Mouse (Mus musculus): ENCODE data around the gene Tbc1d17. TPM values are rescaled to one million over a fixed set of nuclear protein-coding genes. Genes with fewer than 3 reads are reported as not detected.

The Tbc1d17 gene
- polyA plus RNA-seq, 2 experiments from 2014 or later = 64.8 to 85.3 TPM

DNA sequence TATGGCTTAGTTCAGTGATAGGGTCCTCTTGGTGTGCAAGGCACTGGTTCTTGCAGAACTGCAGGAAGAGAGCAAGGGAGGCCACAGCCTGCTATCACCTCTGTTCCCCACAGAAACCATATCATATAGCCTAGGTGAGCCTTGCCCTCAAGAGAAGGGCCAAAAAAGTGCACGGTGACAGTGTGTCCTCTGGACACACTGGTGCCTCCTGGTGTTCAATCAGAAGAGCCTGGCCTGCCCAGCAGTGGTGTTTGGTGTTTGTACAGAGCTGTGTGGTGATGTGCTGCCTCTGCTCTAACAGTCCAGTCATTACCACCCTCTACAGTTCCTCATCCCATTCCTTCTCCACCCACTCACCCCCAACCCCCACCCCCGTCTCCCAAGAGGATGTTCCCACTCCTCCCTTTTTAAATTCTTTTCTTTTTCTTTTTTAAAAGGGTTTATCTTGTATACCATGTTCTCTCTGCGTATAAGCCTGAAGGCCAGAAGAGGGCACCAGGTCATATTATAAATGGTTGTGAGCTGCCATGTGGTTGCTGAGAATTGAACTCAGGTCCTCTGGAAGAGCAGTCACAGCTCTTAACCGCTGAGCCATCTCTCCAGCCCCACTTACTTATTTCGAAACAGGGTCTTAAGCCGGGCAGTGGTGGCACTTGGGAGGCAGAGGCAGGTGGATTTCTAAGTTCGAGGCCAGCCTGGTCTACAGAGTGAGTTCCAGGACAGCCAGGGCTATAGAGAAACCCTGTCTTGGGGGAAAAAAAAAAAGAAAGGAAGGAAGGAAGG lies 27.0 kb downstream of the Tbc1d17 start:
- ATAC-seq = no peak

DNA sequence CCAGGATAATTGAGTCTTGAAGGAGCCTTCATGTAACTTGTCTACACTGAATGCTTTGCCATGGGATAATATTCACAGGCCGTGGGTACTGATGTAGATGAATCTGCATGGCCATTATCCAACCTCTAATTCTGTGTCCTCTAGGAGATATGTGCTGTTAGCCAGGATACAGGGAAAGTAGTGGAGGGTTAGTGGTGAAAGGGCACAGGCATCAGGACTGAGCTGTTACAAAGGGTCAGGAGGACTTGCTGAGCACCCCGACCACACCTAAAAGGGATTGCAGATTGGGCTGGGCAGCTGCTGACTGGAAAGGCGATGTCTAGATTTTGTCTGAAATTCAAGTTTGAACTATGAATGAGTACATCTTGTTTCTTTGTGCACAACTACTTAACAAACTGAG lies 28.4 kb downstream of the Tbc1d17 start:
- ATAC-seq = no peak

DNA sequence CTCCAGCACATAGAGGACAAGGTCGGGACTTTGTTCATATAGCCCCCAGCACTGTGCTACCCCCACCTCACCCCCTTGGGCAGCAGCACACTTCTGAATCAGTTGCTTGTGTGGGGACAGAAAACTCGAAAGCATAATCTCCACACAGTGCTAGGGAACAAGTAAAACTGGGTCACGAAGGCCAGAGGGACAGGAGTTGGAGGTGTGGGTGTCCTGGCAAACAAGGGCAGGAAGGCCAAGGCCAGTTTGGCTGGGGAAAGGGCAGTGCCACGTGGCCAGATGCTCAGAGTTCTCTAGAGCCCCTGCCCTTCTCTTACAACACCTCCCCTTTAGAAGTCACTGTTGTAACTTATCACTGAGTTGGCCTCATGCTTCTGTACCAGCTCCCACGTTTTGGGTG lies 29.0 kb downstream of the Tbc1d17 start:
- no peak for ATAC-seq

DNA sequence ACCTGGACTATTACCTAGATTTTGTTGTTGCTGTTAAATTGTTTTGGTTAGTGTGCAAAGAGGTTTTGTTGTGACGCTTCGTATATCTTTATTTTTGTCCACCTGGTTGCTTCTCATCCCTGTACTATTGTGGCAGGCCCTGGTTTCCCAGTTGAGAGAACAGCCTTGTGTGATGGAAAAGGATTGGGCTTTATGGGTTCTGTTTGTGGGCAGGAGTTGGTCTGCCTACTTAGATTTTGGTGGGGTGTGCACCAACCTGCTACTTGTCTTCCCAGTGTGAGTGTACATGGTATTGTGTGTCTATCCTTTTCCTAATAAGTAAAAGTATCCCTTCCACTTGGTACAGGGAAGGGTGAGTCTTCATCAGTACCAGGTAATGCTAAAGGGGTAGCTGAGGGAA lies 29.5 kb downstream of the Tbc1d17 start:
- ATAC-seq = no peak

DNA sequence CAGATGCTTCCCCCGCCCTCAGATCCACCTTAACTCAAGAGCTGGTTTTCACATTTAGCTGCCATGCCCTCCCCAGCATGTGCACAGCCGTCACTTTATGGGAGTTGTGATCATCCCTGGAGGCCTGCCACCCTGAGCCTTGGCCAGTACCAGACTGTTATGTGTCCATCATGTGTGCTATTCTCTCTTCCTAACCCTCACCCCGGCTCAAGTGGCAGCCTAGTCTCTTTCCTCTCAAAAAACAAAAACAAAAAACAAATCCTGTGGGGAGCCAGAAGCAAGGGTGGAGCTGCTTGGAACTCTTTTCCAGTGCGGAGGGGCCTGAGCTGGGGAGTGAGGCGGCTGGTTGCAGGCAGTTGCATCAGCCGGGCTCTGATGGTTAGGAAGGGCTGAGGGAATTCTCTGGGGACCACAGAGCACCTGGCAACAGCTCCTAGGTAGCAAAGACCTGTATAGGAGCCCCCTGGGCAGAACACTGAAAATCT lies 30.1 kb downstream of the Tbc1d17 start:
- no peak for ATAC-seq

- no peak for ATAC-seq
Observed at GRCm38 (mm10) chr7:44818164-44818563, 30.7 kb downstream of the Tbc1d17 start.

DNA sequence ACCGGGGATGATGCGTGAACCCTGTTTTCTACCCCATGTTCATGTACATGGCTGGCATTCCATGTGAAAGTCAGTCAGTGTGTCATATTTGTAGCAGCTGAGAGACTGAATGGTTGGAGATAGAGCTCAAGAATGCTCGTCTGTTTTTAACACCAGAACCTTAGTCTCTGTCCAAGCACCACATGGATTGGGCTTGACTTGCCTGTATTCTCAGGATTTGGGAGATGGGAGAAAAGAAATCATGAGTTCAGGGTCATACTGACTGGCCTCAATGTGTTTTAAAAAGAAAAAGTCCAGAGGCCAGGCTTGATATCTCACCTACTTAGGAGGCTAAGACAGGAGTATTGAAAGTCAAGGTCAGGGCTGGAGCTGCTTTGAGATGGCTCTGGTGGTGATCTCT lies 31.4 kb downstream of the Tbc1d17 start:
- no peak for ATAC-seq

- no peak for ATAC-seq
Observed at GRCm38 (mm10) chr7:44816470-44817021, 32.3 kb downstream of the Tbc1d17 start, which contains the start of gene Atf5. Atf5 (minus strand) TSS chr7:44816658.

DNA sequence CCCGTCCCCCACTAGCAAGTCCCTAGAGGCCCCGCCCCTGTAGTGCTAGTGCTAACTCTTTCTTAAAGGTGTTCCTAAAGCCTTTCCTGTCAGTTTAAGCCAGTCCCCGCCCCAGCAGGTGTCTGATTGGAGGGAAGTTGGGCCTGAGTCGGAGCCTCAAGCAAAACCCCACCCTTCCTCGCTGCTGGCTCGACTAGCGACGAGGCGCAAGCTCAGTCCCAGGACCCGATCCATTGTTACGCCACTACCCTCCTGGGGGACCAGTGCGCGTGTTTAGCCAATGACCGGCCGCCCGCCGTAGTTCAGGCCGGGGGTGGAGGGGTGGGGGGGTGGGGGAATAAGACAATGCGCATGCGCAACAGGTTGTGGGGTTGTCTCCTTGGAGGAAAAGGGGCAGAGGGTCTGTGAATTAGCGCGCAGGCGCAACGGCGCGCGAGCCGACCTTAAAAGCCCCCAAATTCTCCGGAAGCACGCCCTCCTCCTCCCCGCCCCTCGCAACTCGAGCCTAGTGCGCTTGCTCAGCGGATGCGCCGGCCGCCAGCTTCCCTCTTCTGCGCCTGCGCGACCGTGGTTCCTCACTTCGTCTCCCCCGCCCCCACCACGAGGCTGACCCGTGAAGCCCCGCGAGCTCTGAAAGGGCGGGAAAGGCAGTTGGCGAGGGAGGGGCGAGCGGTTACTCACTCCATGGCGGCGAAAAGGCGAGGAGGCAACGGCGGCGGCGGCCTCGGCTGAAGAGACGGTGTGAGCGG lies 33.0 kb downstream of the Tbc1d17 start, which contains the start of the genes Nup62 and Il4i1:
Gene Nup62 (plus strand): TSS at position 368 of the 749 bp plus-strand sequence.
Gene Il4i1 (plus strand): TSS at position 667 of the 749 bp plus-strand sequence.
- ATAC-seq = peak; percentile 94

- no peak for ATAC-seq
Observed at GRCm38 (mm10) chr7:44814952-44815553, 33.8 kb downstream of the Tbc1d17 start.

- no peak for ATAC-seq
Observed at GRCm38 (mm10) chr7:44814423-44814822, 34.5 kb downstream of the Tbc1d17 start.

DNA sequence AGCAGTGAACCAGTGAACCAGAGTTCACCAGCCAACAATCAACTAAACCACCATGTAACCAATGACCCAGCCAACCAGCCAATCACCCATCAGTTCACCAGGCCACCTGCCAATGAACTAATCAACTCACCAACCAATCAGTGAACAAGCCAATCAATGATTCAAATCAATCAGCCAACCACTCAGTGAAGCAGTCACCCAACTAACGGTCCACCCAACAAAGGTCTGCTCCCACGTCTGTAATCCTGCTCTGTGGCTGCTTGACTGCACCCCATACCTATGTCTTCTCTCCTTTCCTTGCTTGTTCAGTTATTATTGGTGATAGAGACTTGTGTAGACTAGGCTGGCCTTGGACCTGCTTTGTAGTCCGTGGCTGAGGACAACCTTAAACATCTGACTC lies 34.9 kb downstream of the Tbc1d17 start:
- ATAC-seq = no peak

DNA sequence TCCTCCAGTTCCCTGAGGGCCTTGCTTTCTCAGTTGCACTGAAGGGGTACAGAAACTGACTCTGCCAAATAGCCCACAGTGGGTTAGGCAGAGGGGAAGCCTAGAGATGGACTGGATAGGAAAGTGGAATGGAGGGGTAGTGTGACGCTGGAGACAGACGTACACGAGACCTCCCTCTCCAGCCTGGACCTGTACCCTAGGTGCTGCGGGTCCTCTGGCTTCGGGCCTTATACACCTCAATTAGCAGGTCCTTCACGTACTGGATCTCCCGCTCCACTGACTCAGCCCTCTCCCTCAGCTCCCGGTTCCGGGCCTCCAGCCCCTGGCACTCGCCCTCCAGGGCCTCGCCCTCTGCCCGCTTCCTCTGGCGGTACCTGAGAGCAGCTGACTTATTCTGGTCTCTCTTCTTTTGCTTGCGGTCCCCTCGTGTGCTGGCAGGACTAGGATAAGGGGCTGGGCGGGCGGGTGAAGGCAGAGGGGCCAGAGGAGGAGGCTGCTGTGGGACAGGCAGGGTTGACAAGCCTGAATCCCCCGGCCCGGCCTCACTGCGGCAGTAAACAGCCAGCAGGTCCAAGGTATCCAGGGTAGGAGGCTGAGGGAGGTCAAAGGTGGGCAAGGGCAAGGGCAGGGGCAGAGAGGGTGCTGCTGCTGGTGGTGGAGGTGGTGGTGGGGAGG lies 36.1 kb downstream of the Tbc1d17 start:
- ATAC-seq = no peak

GRCm38 (mm10) chr7:44810819-44811557 lies 37.9 kb downstream of the Tbc1d17 start:
- no peak for ATAC-seq

- no peak for ATAC-seq
Observed at GRCm38 (mm10) chr7:44810365-44810764, 38.5 kb downstream of the Tbc1d17 start.

- ATAC-seq = no peak
Observed at GRCm38 (mm10) chr7:44809466-44809865, 39.4 kb downstream of the Tbc1d17 start.

- ATAC-seq = no peak
Observed at GRCm38 (mm10) chr7:44808927-44809326, 40.0 kb downstream of the Tbc1d17 start.

DNA sequence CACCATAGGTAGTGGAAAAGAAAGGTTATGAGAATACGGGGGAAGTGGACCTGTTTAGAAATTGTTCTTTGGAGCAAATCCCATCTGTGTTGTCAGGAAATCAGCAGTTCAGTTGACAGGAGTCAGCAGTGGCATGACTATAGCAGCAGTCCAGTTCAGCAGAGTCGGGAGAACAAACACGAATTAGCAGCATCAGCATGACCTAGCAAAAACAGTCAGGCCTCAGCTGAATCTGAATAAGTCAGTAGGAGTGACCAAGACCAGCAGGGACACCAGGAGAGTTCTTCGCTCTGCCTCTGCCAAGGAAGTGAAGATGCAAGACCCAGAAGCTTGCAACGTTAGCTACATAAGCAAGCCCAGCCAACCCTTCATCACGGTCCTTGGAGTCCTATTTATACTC lies 56.1 kb downstream of the Tbc1d17 start:
- no peak for ATAC-seq

- no peak for ATAC-seq
Observed at GRCm38 (mm10) chr7:44790066-44790465, 58.8 kb downstream of the Tbc1d17 start.

DNA sequence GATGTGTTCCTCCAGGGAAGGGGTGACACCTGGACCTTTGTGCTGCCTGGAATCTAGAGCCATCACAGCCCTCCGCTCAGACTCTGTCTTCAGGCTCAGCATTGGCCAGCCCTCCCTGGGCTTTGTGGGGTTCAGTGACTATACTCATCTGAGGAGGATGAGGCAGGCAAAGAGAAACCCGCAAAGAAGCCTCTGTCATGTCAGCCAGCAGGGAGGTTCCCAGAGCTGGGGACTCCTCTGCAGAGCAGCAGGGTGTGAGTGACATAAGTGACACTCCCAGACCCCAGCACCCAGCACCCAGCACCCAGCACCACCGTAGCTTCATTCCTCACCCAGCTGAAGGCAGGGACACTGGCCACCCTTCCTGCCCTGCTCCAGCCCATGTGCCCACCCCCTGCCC lies 59.3 kb downstream of the Tbc1d17 start:
- no peak for ATAC-seq

Measured in CD4-positive, CD25-positive, alpha-beta regulatory T cell, adult 4 months (primary cell).